Mouse (Mus musculus) kidney, adult 2 months (tissue): Measurements from ENCODE around the gene Fzd5. TPM values are rescaled to one million over a fixed set of nuclear protein-coding genes. Genes with fewer than 3 reads are reported as not detected.

Experiments used
- DNase-seq: peaks from one replicate; pipeline ENCODE4 v3.0.0; 2021
- H3K27ac ChIP-seq: fragments of 200-500 bp; 2 replicates; pipeline ENCODE4 v1.5.1; 2012; ENCODE audit warnings: low read depth, low read length, control low read depth, inconsistent platforms; ENCODE audit not compliant: insufficient read depth
- H3K27me3 ChIP-seq: fragments of 200-500 bp; replicated peaks from 2 replicates; pipeline ENCODE4 v1.6.1; 2012; ENCODE audit warnings: mild to moderate bottlenecking, moderate library complexity, low read length, inconsistent platforms; ENCODE audit not compliant: control insufficient read depth, insufficient read depth
- H3K36me3 ChIP-seq: fragments of 200-500 bp; 2 replicates; pipeline ENCODE4 v1.6.1; 2012; ENCODE audit warnings: mild to moderate bottlenecking, moderate library complexity, low read length, inconsistent platforms; ENCODE audit not compliant: control insufficient read depth, insufficient read depth
- H3K4me1 ChIP-seq: fragments of 200-500 bp; 2 replicates; pipeline ENCODE4 v1.6.1; 2011; ENCODE audit warnings: low read length; ENCODE audit not compliant: control insufficient read depth, insufficient read depth
- H3K4me3 ChIP-seq: fragments of 200-500 bp; 2 replicates; pipeline ENCODE4 v1.5.1; 2011; ENCODE audit warnings: mild to moderate bottlenecking, low read depth, low read length, control low read depth; ENCODE audit not compliant: insufficient read depth
- CTCF ChIP-seq: fragments of 200-500 bp; conservative IDR thresholded peaks from 2 replicates; pipeline ENCODE4 v1.5.1; 2011; ENCODE audit warnings: low read depth, mild to moderate bottlenecking, control low read depth, low read length, moderate library complexity, mixed read lengths; ENCODE audit not compliant: insufficient read depth, insufficient read length
- POLR2A ChIP-seq: fragments of 200-500 bp; IDR thresholded peaks from one replicate; pipeline ENCODE4 v1.6.1; 2011; ENCODE audit warnings: low read depth, low read length, control low read depth
- WGBS: fragments of 180-500 bp; shearing (Covaris S2); methylation state at CpG from one replicate; pipeline ENCODE4 v1.1.7; 2018; 5-methylcytosine and 5-hydroxymethylcytosine counted together
- polyA plus RNA-seq: library from polyadenylated mRNA; depleted of rRNA; stranded (reverse); fragments of >200 nt; gene quantifications from 2 replicates; pipeline ENCODE4 v1.2.3, GENCODE M21; 2012

Fzd5 gene
- polyA plus RNA-seq, 1 experiment, result 9.7 TPM

- Histone ChIP-seq H3K36me3 (no peaks in the 10 kb centered on the region; the same call in 1 of the 2 replicates), H3K4me1 (peaks cover 7% of the 10 kb centered on the region; the same call in 1 of the 2 replicates), H3K27ac (no peak overlapping the region), H3K4me3 (peak overlapping the region; percentile 38; the same call in 1 of the 2 replicates), H3K27me3 (no peaks in the 10 kb centered on the region)
- 61% methylated on average over 58 of the region's 58 CpGs for WGBS
- TF ChIP-seq CTCF (no peak), POLR2A (no peak)
- peak; percentile 49 for DNase-seq
Measured at GRCm38 (mm10) chr1:64734771-64735750, 2.5 kb downstream of the Fzd5 start.

DNA sequence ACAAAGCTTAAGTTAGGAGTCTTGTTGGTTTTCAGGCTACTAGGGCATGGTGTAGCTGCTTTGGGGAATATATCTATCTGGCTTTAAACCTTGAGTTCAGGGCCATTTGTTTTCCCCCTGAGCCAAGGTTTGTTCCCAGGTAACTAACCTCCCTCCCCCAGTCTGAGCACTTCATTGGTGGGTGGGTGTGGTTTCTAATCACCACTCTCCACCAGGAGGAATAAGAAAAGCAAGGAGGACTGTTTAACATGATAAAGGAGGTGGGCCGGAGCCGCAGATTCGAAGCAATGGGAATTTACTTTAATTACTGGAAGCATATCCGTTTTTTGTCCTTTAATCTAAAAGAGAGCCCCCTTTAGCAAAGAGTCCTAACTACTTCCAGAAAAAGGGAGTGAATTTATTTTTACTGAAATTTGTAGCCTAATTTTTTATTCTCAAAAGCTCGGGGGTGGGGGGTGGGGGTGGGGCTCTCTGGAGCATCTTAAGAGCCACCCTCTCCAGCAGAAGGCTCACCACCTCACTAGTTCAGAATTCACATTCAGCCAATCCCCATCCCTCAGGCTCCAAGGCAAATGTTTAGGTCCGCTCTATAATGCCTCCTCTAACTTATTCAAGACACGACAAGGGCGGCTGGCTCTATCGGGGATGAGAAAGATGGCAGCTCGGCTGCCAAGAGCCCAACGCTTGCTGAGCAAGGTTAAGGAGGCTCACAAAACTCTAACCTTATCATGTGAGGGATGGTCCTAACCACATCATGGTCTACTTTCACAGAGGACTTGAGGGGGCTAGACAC is 3.9 kb downstream of the Fzd5 start:
- H3K27ac ChIP-seq, result no peak overlapping the region
- no peak for DNase-seq
- H3K4me1 ChIP-seq, result peaks cover 7% of the 10 kb centered on the region; the same call in 1 of the 2 replicates
- no peaks in the 10 kb centered on the region for H3K27me3 ChIP-seq
- H3K36me3 ChIP-seq, result no peaks in the 10 kb centered on the region; the same call in 1 of the 2 replicates
- no peak for TF ChIP-seq CTCF
- TF ChIP-seq POLR2A, result no peak
- H3K4me3 ChIP-seq, result no peak overlapping the region
- 87% methylated on average over 11 of the region's 11 CpGs for WGBS

DNA sequence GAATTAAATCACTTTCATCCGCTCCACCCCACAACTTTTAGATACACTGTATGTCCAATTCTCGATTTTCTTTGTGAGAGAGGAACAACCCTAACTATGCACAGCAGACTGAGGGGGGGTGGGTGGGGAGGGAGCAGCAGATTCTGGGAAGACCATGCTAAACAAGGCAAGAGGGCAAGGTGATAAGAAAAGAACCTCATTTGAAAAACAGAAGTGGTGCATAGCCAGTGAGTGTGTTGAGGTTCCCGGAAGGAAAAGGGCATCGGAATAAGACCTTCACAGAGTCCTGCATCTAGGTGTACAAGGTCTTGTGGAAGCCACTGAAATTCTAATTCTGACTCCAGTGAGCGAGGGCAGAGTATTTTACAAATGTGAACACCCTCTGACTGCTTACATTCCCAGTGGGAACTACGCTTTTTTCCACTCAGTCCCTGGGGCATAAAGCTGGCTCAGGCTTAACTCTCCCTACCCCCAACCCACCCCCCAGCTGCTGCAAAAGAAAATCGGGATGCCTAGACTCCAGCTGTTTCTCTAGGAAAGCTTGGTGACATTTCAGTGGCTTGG is 4.8 kb downstream of the Fzd5 start:
- Histone ChIP-seq H3K27ac (no peak overlapping the region), H3K27me3 (no peaks in the 10 kb centered on the region), H3K4me3 (no peak overlapping the region), H3K4me1 (peaks cover 7% of the 10 kb centered on the region; the same call in 1 of the 2 replicates), H3K36me3 (peaks cover 2% of the 10 kb centered on the region; the same call in 1 of the 2 replicates)
- no peak for TF ChIP-seq CTCF
- TF ChIP-seq POLR2A, result no peak
- 74% methylated on average over 7 of the region's 7 CpGs for WGBS
- DNase-seq, result no peak

DNA sequence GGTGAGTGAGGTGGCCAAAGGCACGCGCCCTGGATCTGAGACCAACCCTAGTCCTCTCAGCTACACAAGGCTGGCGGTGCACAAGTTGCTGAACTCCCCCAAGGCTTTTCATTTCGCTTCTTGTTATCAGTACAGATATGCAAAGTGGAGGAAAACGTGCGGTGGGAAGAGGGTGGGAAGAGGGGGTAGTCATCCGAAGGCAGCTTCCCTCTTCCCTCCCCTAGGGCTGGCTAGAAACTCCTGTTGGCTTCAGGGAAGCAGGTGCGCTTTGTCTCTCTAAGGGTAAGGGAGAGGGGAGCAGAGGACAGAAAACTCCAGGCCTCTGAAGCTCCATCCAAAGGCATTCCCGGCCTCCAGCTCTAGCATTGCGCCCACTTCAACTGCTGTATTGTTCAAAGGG is 5.4 kb downstream of the Fzd5 start:
- TF ChIP-seq CTCF, result no peak
- no peak for TF ChIP-seq POLR2A
- H3K4me3 ChIP-seq, result no peak overlapping the region
- H3K4me1 ChIP-seq, result peaks cover 7% of the 10 kb centered on the region; the same call in 1 of the 2 replicates
- H3K36me3 ChIP-seq, result peaks cover 2% of the 10 kb centered on the region; the same call in 1 of the 2 replicates
- H3K27ac ChIP-seq, result no peak overlapping the region
- no peak for DNase-seq
- 79% methylated on average over 10 of the region's 10 CpGs for WGBS
- no peaks in the 10 kb centered on the region for H3K27me3 ChIP-seq

GRCm38 (mm10) chr1:64731341-64732020 is 6.1 kb downstream of the Fzd5 start:
- DNase-seq, result no peak
- Histone ChIP-seq H3K27ac (no peak overlapping the region), H3K27me3 (no peaks in the 10 kb centered on the region), H3K4me1 (peaks cover 7% of the 10 kb centered on the region; the same call in 1 of the 2 replicates), H3K4me3 (no peak overlapping the region), H3K36me3 (peaks cover 2% of the 10 kb centered on the region; the same call in 1 of the 2 replicates)
- TF ChIP-seq POLR2A, result no peak
- no peak for TF ChIP-seq CTCF
- WGBS, result 81% methylated on average over 16 of the region's 16 CpGs

DNA sequence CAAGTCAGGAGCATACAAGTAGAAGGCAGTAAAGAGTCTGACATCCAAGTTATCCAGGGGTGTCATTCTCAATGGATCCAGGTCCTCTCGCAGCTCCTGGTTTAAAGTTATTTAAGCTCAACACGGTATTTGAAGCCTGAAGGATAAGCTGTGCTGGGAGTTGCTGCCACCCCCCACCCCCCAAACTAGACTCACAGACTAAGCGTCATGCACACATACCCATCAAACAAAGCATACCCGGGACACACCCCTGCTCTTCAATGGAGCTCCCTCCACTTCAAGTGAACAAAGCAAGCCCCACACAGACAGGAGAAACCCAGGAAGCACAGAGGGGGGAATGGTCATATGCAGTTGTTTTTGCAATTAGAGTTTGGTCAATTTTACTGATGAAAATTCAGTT is 7.5 kb downstream of the Fzd5 start:
- H3K36me3 ChIP-seq, result peaks cover 2% of the 10 kb centered on the region; the same call in 1 of the 2 replicates
- WGBS, result 86% methylated on average over 4 of the region's 4 CpGs
- H3K27me3 ChIP-seq, result no peaks in the 10 kb centered on the region
- DNase-seq, result no peak
- no peak overlapping the region for H3K4me3 ChIP-seq
- no peak overlapping the region for H3K27ac ChIP-seq
- TF ChIP-seq POLR2A, result no peak
- TF ChIP-seq CTCF, result no peak
- H3K4me1 ChIP-seq, result peaks cover 4% of the 10 kb centered on the region; the same call in 1 of the 2 replicates
